Mouse (Mus musculus) testis, adult 2 months (tissue): ENCODE measurements at regions not wholly inside any gene's neighbourhood (a gene's known extent, or its start where the extent isn't known, plus 50 kb on each side); places are given as distances from the start of the nearest gene placed in this dataset.

Source experiments
- H3K27ac ChIP-seq: fragments of 200-500 bp; 2 replicates; pipeline ENCODE4 v1.5.1; 2012; ENCODE audit warnings: low read depth, low read length; ENCODE audit not compliant: control insufficient read depth, insufficient read depth
- H3K27me3 ChIP-seq: fragments of 200-500 bp; 2 replicates; pipeline ENCODE4 v1.6.1; 2012; ENCODE audit warnings: mild to moderate bottlenecking, low read length, moderate library complexity; ENCODE audit not compliant: control insufficient read depth, insufficient read depth
- H3K36me3 ChIP-seq: fragments of 200-500 bp; 2 replicates; pipeline ENCODE4 v1.6.1; 2012; ENCODE audit warnings: mild to moderate bottlenecking, low read length; ENCODE audit not compliant: control insufficient read depth, insufficient read depth
- H3K4me1 ChIP-seq: fragments of 200-500 bp; 2 replicates; pipeline ENCODE4 v1.6.1; 2012; ENCODE audit warnings: low read length; ENCODE audit not compliant: control insufficient read depth, insufficient read depth
- H3K4me3 ChIP-seq: fragments of 200-500 bp; 2 replicates; pipeline ENCODE4 v1.5.1; 2012; ENCODE audit warnings: low read depth, mild to moderate bottlenecking, low read length, moderate library complexity, mixed read lengths; ENCODE audit not compliant: control insufficient read depth
- CTCF ChIP-seq: fragments of 200-500 bp; IDR thresholded peaks from 2 replicates; pipeline ENCODE4 v1.5.1; 2012; ENCODE audit warnings: low read depth, mild to moderate bottlenecking, inconsistent platforms, low read length, moderate library complexity; ENCODE audit not compliant: control insufficient read depth, insufficient read depth, insufficient replicate concordance
- POLR2A ChIP-seq: fragments of 200-500 bp; IDR thresholded peaks from 2 replicates; pipeline ENCODE4 v1.6.1; 2012; ENCODE audit warnings: low read depth, mild to moderate bottlenecking, inconsistent platforms, low read length, moderate library complexity; ENCODE audit not compliant: control insufficient read depth

DNA sequence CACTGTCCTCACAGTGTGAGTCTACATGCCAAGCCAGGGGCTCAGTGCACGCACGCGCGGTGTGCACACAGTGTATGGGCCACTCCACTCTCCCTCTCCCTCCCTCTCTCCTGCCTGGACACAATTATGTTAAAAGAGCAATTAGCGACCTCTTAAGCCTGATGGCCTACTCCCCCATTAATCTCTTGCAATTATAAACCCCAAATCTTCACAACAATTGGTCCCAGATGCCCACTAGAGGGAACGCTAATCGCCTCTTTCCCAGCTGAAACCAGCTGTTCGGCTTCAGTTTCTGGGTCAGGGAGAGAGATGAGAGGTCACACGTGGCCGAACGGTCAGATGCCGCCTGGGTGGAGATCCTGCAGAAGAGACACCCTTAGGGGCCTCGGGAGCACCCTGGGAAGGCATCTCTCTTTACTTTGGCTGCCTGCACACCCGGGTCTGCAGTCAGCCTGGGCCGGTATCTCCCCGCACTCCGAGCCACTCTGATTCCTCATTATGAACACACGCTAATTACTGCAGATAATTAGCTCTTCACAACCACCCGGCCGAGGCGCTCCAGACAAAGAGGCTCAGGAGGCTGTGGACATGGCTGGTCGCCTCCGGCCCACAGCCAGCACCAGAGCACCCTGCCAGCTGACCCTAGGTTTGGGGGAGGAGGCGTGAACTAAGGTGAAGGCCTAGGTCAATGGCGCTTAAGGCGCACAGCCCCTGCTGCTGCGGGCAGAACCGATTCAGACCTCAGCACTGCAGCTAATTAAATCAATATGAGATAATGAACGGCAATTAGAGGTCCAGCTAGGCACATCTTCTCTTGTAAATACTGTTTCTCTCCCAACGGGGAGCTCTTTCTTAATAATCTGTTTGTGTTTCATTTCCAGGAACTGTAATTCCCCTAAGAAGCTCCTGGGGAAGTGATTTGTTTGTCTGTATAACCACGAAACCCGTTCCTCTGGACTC, 250.3 kb downstream of the Cryba4 start:
- Histone ChIP-seq H3K36me3 (no peaks in the 10 kb centered on the region), H3K27me3 (no peaks in the 10 kb centered on the region; the same call in 1 of the 2 replicates), H3K27ac (no peak overlapping the region), H3K4me1 (peaks cover 2% of the 10 kb centered on the region), H3K4me3 (no peak overlapping the region)
- TF ChIP-seq CTCF (no peak), POLR2A (no peak)

DNA sequence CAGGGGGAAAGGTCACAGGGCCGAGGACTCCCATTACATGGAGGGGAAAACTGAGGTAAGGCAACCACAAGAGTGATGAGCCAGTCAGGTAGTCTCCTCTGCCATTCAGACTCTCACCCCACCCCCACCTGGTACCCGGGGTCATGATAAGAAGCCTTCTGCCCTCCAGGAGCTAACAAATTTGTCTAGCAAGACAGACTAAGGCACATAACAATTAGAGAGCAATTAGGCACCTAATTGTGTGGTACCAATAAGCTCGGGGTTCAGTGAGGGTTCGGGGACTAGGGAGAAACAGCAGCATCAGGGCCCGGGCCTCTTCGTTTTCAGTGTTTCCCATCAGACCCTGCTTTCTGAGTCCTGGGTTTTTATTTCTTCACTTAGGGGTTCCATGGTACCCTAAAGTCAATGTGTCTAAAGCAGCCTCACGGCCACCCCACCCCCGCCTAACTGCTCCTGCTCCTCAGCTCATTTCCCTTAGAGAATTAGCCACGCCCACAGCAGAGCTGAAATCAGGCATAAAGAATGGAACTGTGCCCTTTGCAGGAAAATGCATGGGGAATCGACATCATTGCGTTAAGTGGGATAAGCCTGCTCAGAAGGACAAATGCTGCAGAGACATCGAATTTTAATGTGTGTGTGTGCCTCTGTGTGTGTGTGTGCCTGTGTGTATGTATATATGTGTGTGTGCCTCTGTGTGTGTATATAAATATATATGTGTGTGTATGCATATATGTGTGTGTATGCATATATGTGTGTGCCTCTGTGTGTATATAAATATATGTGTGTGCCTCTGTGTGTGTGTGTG, 249.3 kb downstream of the Cryba4 start:
- no peak overlapping the region for H3K27ac ChIP-seq
- no peaks in the 10 kb centered on the region; the same call in 1 of the 2 replicates for H3K27me3 ChIP-seq
- no peak overlapping the region for H3K4me3 ChIP-seq
- H3K4me1 ChIP-seq: peaks cover 8% of the 10 kb centered on the region
- H3K36me3 ChIP-seq: no peaks in the 10 kb centered on the region
- no peak for TF ChIP-seq POLR2A
- no peak for TF ChIP-seq CTCF

DNA sequence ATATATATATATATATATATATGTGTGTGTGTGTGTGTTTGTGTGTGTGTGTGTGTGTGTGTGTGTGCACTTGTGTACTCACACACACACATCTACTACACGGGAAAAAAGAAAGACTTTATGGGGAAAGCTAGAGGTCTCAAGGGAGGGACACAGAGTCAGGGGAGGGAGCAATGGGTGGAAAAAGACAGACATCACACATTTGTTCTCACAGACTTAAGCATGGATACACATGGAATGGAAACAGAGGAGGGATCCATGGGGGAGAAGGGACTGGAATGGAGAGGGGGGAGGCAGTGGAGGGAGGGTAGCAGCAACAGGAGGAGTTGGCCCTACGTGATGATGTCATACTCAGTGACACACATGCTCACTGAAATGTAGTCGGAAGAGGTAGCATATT, 248.3 kb downstream of the Cryba4 start:
- TF ChIP-seq POLR2A: no peak
- TF ChIP-seq CTCF: no peak
- H3K27me3 ChIP-seq: no peaks in the 10 kb centered on the region; the same call in 1 of the 2 replicates

DNA sequence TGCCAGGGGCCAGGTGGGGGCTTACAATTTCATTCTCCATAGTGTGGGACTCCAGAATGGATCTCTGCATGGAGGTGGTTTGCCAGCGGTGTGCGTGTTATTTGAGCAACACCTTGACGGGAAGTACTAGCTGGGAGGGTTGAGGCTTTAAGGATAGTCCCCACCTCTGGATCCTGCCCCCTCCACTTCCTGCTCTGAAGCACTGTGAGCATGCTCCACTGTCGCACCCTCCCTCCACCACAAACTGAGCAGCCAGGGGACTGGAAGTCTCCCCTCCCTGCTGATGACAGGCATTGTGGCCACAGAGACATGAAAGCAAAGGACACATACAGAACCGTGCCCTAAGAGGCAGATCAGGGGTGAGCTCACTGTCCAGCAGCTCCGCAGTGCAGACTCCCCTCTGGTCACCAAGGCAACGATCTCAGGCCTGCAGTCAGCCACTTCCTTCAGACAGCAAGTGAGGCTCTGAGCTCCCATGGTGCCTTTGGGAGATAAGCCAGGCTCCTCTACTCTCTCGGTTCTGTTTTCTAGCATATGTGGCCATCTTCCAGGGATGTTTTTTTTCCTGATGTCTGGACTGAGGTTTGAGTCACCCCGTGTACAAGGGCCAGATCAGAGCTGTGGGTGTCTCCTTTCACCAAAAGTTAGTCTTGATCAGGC, 239.7 kb downstream of the Cryba4 start:
- TF ChIP-seq POLR2A: no peak
- no peak for TF ChIP-seq CTCF
- Histone ChIP-seq H3K4me1 (peaks cover 3% of the 10 kb centered on the region), H3K27me3 (no peaks in the 10 kb centered on the region), H3K27ac (no peak overlapping the region), H3K4me3 (no peak overlapping the region), H3K36me3 (no peaks in the 10 kb centered on the region)

More for the DNA sequence above, 248.3 kb downstream of the Cryba4 start:
- H3K4me1 ChIP-seq: peaks cover 8% of the 10 kb centered on the region
- H3K36me3 ChIP-seq: no peaks in the 10 kb centered on the region
- H3K4me3 ChIP-seq: no peak overlapping the region
- no peak overlapping the region for H3K27ac ChIP-seq

DNA sequence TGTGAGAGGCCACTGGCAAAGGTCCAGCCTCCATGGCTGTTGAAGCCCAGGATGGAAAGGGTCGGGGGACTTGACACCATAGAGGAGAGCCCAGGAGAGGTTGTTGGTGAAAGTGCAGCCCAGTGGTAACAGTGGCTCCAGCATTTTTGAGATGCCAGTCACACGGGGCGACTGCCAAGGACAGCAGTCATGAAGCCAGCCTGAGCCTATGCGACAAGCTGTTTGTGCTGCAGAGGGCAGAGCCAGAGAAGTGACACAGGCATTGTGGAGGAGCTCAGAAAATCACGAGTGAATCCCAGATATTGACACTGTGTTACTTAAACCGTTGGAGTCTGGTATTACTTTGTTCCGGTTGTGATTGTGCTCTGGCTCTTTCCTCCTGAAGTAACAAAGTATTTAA, 233.4 kb downstream of the Cryba4 start:
- TF ChIP-seq CTCF (no peak), POLR2A (no peak)
- no peaks in the 10 kb centered on the region for H3K27me3 ChIP-seq

DNA sequence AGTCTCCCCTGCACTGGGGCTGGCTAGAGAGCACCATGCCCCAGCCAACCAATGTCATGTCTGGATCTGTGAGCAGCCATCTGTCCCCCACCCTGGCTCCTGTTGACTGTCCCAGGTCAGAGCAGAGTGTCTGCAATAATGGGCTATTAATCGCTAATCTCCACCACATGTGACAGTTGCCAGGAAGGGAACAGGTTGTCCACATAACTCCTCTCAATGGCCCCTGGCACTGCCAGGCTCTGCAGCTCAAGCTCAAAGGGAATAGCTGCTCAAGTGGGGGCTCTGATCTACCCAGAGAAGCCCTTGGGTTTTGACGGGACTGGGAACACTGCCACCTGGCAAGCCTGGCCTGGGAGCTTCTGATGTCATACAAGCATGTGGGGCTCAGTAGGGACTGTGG, 231.4 kb downstream of the Cryba4 start:
- Histone ChIP-seq H3K27ac (no peak overlapping the region), H3K4me1 (no peaks in the 10 kb centered on the region), H3K36me3 (no peaks in the 10 kb centered on the region), H3K27me3 (no peaks in the 10 kb centered on the region), H3K4me3 (no peak overlapping the region)
- TF ChIP-seq POLR2A (no peak), CTCF (no peak)

More for the DNA sequence above, 233.4 kb downstream of the Cryba4 start:
- H3K36me3 ChIP-seq: no peaks in the 10 kb centered on the region
- no peak overlapping the region for H3K27ac ChIP-seq
- no peaks in the 10 kb centered on the region for H3K4me1 ChIP-seq
- no peak overlapping the region for H3K4me3 ChIP-seq
